Mouse (Mus musculus) limb, embryonic 15.5 days (tissue): Measurements from ENCODE around the gene Slc2a2. TPM values are rescaled to one million over a fixed set of nuclear protein-coding genes. Genes with fewer than 3 reads are reported as not detected.

Source experiments
- ATAC-seq: fragments of 200-750 bp; cut with Nextera tagmentation; 2 replicates; pipeline ENCODE4 v1.8.0; 2017; ENCODE audit warnings: low read depth, moderate TSS enrichment; ENCODE audit not compliant: insufficient number of reproducible peaks, low FRiP score, low TSS enrichment
- H3K27ac ChIP-seq: fragments of 300-500 bp; sonication (generic); 2 replicates; pipeline ENCODE4 v1.5.1; 2015; ENCODE audit warnings: moderate library complexity, mild to moderate bottlenecking, inconsistent platforms
- H3K27me3 ChIP-seq: fragments of 300-500 bp; sonication (generic); 2 replicates; pipeline ENCODE4 v1.6.1; 2015; ENCODE audit warnings: inconsistent platforms
- H3K36me3 ChIP-seq: fragments of 300-500 bp; sonication (generic); 2 replicates; pipeline ENCODE4 v1.6.1; 2015; ENCODE audit warnings: inconsistent platforms
- H3K4me1 ChIP-seq: fragments of 300-500 bp; sonication (generic); 2 replicates; pipeline ENCODE4 v1.6.1; 2015; ENCODE audit warnings: inconsistent platforms
- H3K4me2 ChIP-seq: fragments of 300-500 bp; sonication (generic); 2 replicates; pipeline ENCODE4 v1.6.1; 2015; ENCODE audit warnings: mild to moderate bottlenecking, inconsistent platforms
- H3K4me3 ChIP-seq: fragments of 300-500 bp; sonication (generic); 2 replicates; pipeline ENCODE4 v1.5.1; 2015; ENCODE audit warnings: mild to moderate bottlenecking, inconsistent platforms
- H3K9ac ChIP-seq: fragments of 300-500 bp; sonication (generic); 2 replicates; pipeline ENCODE4 v1.6.1; 2015; ENCODE audit warnings: inconsistent platforms
- H3K9me3 ChIP-seq: fragments of 300-500 bp; sonication (generic); 2 replicates; pipeline ENCODE4 v1.6.1; 2016; ENCODE audit warnings: inconsistent platforms
- WGBS: fragments of 180-500 bp; shearing (Covaris S2); methylation state at CpG from one replicate; pipeline ENCODE4 v1.1.7; 2015; 5-methylcytosine and 5-hydroxymethylcytosine counted together
- polyA plus RNA-seq: library from polyadenylated mRNA; unstranded; fragments of >200 nt; fragmentation: Nextera tagmentation; extraction: Ambion mirVana; gene quantifications from 2 replicates; pipeline ENCODE4 v1.2.1, GENCODE M21; 2015

The Slc2a2 gene
- 0.02 and 0.12 TPM in 2 replicates for polyA plus RNA-seq

- Histone ChIP-seq H3K27me3 (no peaks in the 10 kb centered on the region), H3K9me3 (no peaks in the 10 kb centered on the region), H3K36me3 (no peaks in the 10 kb centered on the region), H3K4me1 (0 out of 2 replicates have a peak, but pooled peaks cover 2% of the 10 kb centered on the region), H3K4me3 (no peak within 1 kb of the TSS), H3K4me2 (no peak within 1 kb of the TSS), H3K9ac (no peak within 1 kb of the TSS), H3K27ac (no peak within 1 kb of the TSS)
- 90% methylated on average over 2 of the region's 2 CpGs for whole genome bisulfite sequencing
- no peak for ATAC-seq
These were observed at the start of gene Slc2a2 for GRCm38 (mm10) chr3:28697797-28698196. Gene Slc2a2 (plus strand): TSS chr3:28697903.

DNA sequence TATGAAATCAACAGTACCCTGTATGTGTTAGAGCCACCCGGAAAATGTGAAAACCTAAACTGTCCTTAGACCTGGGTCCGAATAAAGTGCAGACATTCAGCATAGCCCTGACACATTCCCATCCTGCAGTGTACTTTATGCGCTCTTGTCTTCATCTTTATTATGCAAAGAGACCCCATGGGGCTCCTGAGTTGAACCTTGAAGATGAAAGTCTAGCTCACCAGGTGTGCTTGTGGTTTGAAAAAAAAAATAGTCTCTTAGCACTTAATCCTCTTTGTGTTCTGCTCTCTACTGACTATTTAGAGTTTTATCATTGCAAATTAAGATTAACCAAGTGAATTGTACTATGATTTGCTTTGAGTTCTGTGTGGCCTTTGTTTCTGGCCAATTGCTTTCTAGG, 45.1 kb upstream of the Slc2a2 start:
- no peak overlapping the region for H3K4me3 ChIP-seq
- no peak overlapping the region for H3K4me2 ChIP-seq
- no peaks in the 10 kb centered on the region for H3K9me3 ChIP-seq
- 71% methylated on average over 3 of the region's 3 CpGs for WGBS
- ATAC-seq = no peak
- H3K4me1 ChIP-seq = no peaks in the 10 kb centered on the region
- H3K27me3 ChIP-seq = no peaks in the 10 kb centered on the region
- no peaks in the 10 kb centered on the region for H3K36me3 ChIP-seq
- no peak overlapping the region for H3K27ac ChIP-seq
- H3K9ac ChIP-seq = no peak overlapping the region

- Histone ChIP-seq H3K4me1 (no peaks in the 10 kb centered on the region), H3K4me2 (no peak overlapping the region), H3K4me3 (no peak overlapping the region), H3K36me3 (no peaks in the 10 kb centered on the region), H3K9me3 (no peaks in the 10 kb centered on the region), H3K9ac (no peak overlapping the region), H3K27me3 (no peaks in the 10 kb centered on the region), H3K27ac (no peak overlapping the region)
- WGBS = 61% methylated on average over 3 of the region's 3 CpGs
- ATAC-seq = no peak
These were observed 44.7 kb upstream of the Slc2a2 start for GRCm38 (mm10) chr3:28653043-28653442.

GRCm38 (mm10) chr3:28654740-28655139, 43.0 kb upstream of the Slc2a2 start:
- Histone ChIP-seq H3K9ac (no peak overlapping the region), H3K27ac (no peak overlapping the region), H3K9me3 (no peaks in the 10 kb centered on the region), H3K36me3 (no peaks in the 10 kb centered on the region), H3K27me3 (no peaks in the 10 kb centered on the region), H3K4me2 (no peak overlapping the region), H3K4me3 (no peak overlapping the region), H3K4me1 (no peaks in the 10 kb centered on the region)
- ATAC-seq = no peak

DNA sequence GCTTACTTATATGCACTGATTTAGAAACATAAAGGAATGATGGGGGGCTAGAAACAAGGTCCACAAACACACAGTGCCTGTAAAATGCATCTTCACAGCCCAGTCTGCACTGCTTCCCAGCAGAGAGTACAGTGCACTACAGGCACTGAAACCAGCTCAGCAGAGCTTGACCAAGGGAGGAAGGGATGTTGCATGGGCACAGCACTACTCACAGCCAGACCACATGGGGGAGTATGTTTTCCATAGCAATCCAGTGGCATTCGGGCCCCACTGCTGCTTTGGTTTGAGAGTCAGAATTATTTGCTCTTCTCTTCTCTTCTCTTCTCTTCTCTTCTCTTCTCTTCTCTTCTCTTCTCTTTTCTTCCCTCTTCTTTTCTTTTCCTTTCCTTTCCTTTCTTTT, 39.4 kb upstream of the Slc2a2 start:
- ATAC-seq = no peak
- H3K4me2 ChIP-seq = no peak overlapping the region
- H3K9ac ChIP-seq = no peak overlapping the region
- H3K27me3 ChIP-seq = no peaks in the 10 kb centered on the region
- H3K9me3 ChIP-seq = no peaks in the 10 kb centered on the region
- H3K36me3 ChIP-seq = no peaks in the 10 kb centered on the region
- no peaks in the 10 kb centered on the region for H3K4me1 ChIP-seq
- H3K4me3 ChIP-seq = no peak overlapping the region
- H3K27ac ChIP-seq = no peak overlapping the region
- 60% methylated on average over 1 of the region's 1 CpGs for WGBS

GRCm38 (mm10) chr3:28680851-28681250, 16.9 kb upstream of the Slc2a2 start:
- no peaks in the 10 kb centered on the region for H3K36me3 ChIP-seq
- H3K9ac ChIP-seq = no peak overlapping the region
- no peak for ATAC-seq
- H3K4me3 ChIP-seq = no peak overlapping the region
- no peak overlapping the region for H3K4me2 ChIP-seq
- 85% methylated on average over 7 of the region's 7 CpGs for WGBS
- H3K4me1 ChIP-seq = no peaks in the 10 kb centered on the region
- H3K27ac ChIP-seq = no peak overlapping the region
- no peaks in the 10 kb centered on the region for H3K9me3 ChIP-seq
- no peaks in the 10 kb centered on the region for H3K27me3 ChIP-seq

DNA sequence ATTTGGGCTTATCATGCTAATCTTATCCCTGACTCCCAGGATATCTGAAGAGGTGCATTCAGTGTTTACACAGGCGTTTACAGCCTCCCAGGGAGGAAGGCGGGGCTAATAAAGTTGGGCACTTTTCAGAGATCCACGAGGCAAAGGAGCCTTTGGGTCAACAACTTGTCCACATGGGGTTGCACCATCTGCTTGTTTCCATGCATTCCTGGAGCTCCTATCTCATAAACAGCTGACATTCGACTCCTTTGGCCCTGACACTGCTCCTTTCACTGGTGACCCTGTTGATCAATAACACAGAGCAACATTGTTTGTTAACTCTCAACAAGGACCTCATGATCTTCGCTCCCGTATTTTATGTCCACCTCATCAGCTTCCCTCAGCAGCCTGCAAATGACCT, 15.8 kb upstream of the Slc2a2 start:
- Histone ChIP-seq H3K4me3 (no peak overlapping the region), H3K36me3 (no peaks in the 10 kb centered on the region), H3K9me3 (no peaks in the 10 kb centered on the region), H3K9ac (no peak overlapping the region), H3K27ac (no peak overlapping the region), H3K4me2 (no peak overlapping the region), H3K4me1 (no peaks in the 10 kb centered on the region), H3K27me3 (no peaks in the 10 kb centered on the region)
- no peak for ATAC-seq
- 37% methylated on average over 6 of the region's 6 CpGs for WGBS

GRCm38 (mm10) chr3:28682411-28682810, 15.3 kb upstream of the Slc2a2 start:
- H3K4me2 ChIP-seq = no peak overlapping the region
- WGBS = 70% methylated on average over 3 of the region's 3 CpGs
- no peak for ATAC-seq
- H3K4me1 ChIP-seq = no peaks in the 10 kb centered on the region
- H3K9ac ChIP-seq = no peak overlapping the region
- H3K27ac ChIP-seq = no peak overlapping the region
- no peak overlapping the region for H3K4me3 ChIP-seq
- no peaks in the 10 kb centered on the region for H3K9me3 ChIP-seq
- no peaks in the 10 kb centered on the region for H3K27me3 ChIP-seq
- no peaks in the 10 kb centered on the region for H3K36me3 ChIP-seq

DNA sequence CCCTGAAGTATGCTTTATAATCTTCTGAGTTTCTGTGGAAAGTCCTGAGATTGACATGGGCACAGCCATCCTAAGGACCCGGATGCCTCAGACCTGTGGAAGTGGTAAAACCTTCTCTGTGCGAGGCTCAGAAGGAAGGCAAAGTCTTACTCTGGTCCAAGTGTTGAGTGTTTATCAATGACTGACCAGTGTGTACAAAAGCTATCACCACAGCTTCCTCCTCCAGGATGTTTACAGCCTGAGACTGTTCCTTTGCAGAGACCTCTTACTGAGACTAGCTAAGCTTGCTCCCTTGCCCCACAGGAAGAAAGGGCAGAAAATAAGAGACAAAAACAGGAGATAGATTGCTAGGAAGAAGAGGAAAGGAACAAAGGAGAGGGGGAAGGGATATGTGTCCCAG, 12.2 kb upstream of the Slc2a2 start:
- ATAC-seq = no peak
- no peak overlapping the region for H3K9ac ChIP-seq
- WGBS = 81% methylated on average over 2 of the region's 2 CpGs
- H3K36me3 ChIP-seq = no peaks in the 10 kb centered on the region
- H3K27me3 ChIP-seq = no peaks in the 10 kb centered on the region
- H3K4me2 ChIP-seq = no peak overlapping the region
- H3K9me3 ChIP-seq = no peaks in the 10 kb centered on the region
- H3K4me1 ChIP-seq = no peaks in the 10 kb centered on the region
- no peak overlapping the region for H3K4me3 ChIP-seq
- no peak overlapping the region for H3K27ac ChIP-seq

DNA sequence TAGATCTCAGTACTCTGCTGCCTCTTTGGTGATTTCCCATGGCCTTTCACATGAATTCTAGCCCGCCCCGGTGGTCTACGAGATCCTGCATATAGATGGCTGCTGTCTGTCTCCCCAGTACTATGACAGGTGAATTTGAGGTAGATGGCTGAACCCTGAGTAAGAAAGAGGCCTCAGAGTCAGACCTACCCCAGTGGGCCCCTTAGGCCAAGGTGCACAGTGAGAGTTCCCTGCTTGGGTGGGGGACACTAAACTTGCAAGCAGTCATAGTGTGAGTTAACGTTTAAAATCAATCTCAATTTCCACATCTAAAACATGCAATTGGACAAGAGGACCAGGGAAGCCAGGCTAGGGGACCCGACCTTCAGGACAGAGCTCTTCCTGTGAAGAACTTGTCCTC, 2.9 kb upstream of the Slc2a2 start:
- no peak overlapping the region for H3K9ac ChIP-seq
- no peak for ATAC-seq
- no peak overlapping the region for H3K4me3 ChIP-seq
- H3K4me1 ChIP-seq = 0 out of 2 replicates have a peak, but pooled peaks cover 2% of the 10 kb centered on the region
- no peaks in the 10 kb centered on the region for H3K36me3 ChIP-seq
- no peaks in the 10 kb centered on the region for H3K27me3 ChIP-seq
- H3K27ac ChIP-seq = no peak overlapping the region
- H3K4me2 ChIP-seq = no peak overlapping the region
- no peaks in the 10 kb centered on the region for H3K9me3 ChIP-seq
- 91% methylated on average over 5 of the region's 5 CpGs for WGBS

DNA sequence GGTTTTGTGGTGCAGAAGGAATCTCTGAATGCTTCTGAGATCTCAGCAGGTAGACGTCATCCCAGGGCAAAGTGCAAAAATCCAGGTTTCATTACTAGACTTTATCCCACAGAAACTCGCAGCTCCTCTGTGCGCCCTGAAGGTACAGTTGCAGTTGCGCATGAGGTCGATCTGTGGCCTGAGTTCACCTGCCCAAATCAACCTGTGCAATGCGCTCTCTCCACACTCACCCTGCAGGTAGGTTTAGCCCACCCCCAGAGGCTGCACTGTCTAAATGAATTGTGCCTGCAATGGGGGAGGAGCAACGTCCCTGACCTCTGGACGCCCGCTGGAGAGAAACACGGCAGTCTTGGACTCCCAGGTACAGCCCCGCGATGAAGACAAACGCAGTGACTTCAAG, 2.1 kb upstream of the Slc2a2 start:
- H3K36me3 ChIP-seq = no peaks in the 10 kb centered on the region
- no peak overlapping the region for H3K4me3 ChIP-seq
- WGBS = 65% methylated on average over 13 of the region's 13 CpGs
- no peaks in the 10 kb centered on the region for H3K9me3 ChIP-seq
- H3K9ac ChIP-seq = no peak overlapping the region
- H3K27me3 ChIP-seq = no peaks in the 10 kb centered on the region
- H3K4me1 ChIP-seq = 0 out of 2 replicates have a peak, but pooled peaks cover 2% of the 10 kb centered on the region
- H3K27ac ChIP-seq = no peak overlapping the region
- no peak for ATAC-seq
- no peak overlapping the region for H3K4me2 ChIP-seq

DNA sequence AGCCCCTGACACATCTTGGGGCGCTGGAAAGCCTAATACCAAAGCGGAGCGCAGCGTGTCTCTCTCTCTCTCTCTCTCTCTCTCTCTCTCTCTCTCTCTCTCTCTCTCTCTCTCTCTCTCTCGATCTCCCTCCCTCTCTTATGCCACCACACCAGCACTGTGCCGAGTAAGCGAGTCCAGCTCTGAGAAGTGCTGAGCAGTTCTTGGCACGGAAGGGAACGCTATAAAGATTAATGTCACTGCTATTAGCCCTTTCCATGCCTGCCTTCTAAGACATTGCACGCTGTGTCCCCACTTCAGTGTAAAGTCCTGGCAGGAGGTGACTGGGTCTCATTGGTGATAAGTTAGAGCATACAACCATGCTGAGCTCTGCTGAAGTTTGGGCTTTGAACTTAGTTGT, 1.5 kb upstream of the Slc2a2 start:
- Histone ChIP-seq H3K27ac (no peak overlapping the region), H3K4me2 (no peak overlapping the region), H3K36me3 (no peaks in the 10 kb centered on the region), H3K4me3 (no peak overlapping the region), H3K9me3 (no peaks in the 10 kb centered on the region), H3K9ac (no peak overlapping the region), H3K27me3 (no peaks in the 10 kb centered on the region), H3K4me1 (0 out of 2 replicates have a peak, but pooled peaks cover 2% of the 10 kb centered on the region)
- 68% methylated on average over 9 of the region's 10 CpGs for WGBS
- no peak for ATAC-seq

GRCm38 (mm10) chr3:28699601-28700000, 1.9 kb downstream of the Slc2a2 start:
- Histone ChIP-seq H3K9me3 (no peaks in the 10 kb centered on the region), H3K4me1 (0 out of 2 replicates have a peak, but pooled peaks cover 2% of the 10 kb centered on the region), H3K36me3 (no peaks in the 10 kb centered on the region), H3K9ac (no peak overlapping the region), H3K4me3 (no peak overlapping the region), H3K4me2 (no peak overlapping the region), H3K27ac (no peak overlapping the region), H3K27me3 (no peaks in the 10 kb centered on the region)
- 76% methylated on average over 4 of the region's 4 CpGs for WGBS
- ATAC-seq = no peak
